Mouse (Mus musculus) bone marrow macrophage, adult 2 months (primary cell): ENCODE measurements around the gene Fam227a.

Experiments
- CTCF ChIP-seq: IDR thresholded peaks from 2 replicates; pipeline ENCODE4 v1.5.1; 2012; ENCODE audit warnings: low read depth, mild to moderate bottlenecking, low read length, moderate library complexity
- POLR2A ChIP-seq: IDR thresholded peaks from 2 replicates; pipeline ENCODE4 v1.6.1; 2012; ENCODE audit warnings: mild to moderate bottlenecking, low read depth, low read length, borderline replicate concordance

GRCm38 (mm10) chr15:79669195-79669594, 10.4 kb upstream of the Fam227a start:
- TF ChIP-seq POLR2A (no peak), CTCF (no peak)
